Mouse (Mus musculus) liver, postnatal 0 days (tissue): Measurements from ENCODE around the gene Sost.

Source experiments
- CTCF ChIP-seq: sonication (generic); IDR thresholded peaks from 2 replicates; pipeline ENCODE4 v1.5.1; 2016; ENCODE audit warnings: antibody characterized with exemption, low read depth
- EP300 ChIP-seq: IDR thresholded peaks from 2 replicates; pipeline ENCODE4 v1.6.1; 2016; ENCODE audit warnings: antibody characterized with exemption, low read depth, mild to moderate bottlenecking

- TF ChIP-seq CTCF, result no peak
- no peak for TF ChIP-seq EP300
These were observed 15.0 kb upstream of the Sost start for GRCm38 (mm10) chr11:101981850-101982249.
